Mouse (Mus musculus) cortical plate, adult 2 months (tissue): ENCODE measurements at regions not wholly inside any gene's neighbourhood (a gene's known extent, or its start where the extent isn't known, plus 50 kb on each side); places are given as distances from the start of the nearest gene placed in this dataset.

ENCODE experiments used
- CTCF ChIP-seq: fragments of 200-500 bp; IDR thresholded peaks from 2 replicates; pipeline ENCODE4 v1.5.1; 2011; ENCODE audit warnings: mild to moderate bottlenecking, control low read depth, low read length; ENCODE audit not compliant: insufficient read depth; ENCODE audit errors: extremely low read depth
- POLR2A ChIP-seq: fragments of 200-500 bp; IDR thresholded peaks from 2 replicates; pipeline ENCODE4 v1.6.1; 2011; ENCODE audit warnings: mild to moderate bottlenecking, low read length, control low read depth; ENCODE audit not compliant: insufficient read depth; ENCODE audit errors: extremely low read depth

- TF ChIP-seq CTCF (no peak), POLR2A (no peak)
These were observed 916.9 kb upstream of the Gm7489 start for GRCm38 (mm10) chr15:52967801-52968235.
